Mouse (Mus musculus) ovary, postnatal 36 days (tissue): Measurements from ENCODE around the gene Ppp1r27.
"Not testable (repeated sequence)": the region's sequence is repeated elsewhere in the genome, so short reads cannot be mapped to it uniquely, and the experiment has no call there.

Source experiments
- DNase-seq: peaks from one replicate; pipeline ENCODE4 v3.0.0; 2022; ENCODE audit warnings: low spot score, mixed read lengths

Gene Ppp1r27

DNA sequence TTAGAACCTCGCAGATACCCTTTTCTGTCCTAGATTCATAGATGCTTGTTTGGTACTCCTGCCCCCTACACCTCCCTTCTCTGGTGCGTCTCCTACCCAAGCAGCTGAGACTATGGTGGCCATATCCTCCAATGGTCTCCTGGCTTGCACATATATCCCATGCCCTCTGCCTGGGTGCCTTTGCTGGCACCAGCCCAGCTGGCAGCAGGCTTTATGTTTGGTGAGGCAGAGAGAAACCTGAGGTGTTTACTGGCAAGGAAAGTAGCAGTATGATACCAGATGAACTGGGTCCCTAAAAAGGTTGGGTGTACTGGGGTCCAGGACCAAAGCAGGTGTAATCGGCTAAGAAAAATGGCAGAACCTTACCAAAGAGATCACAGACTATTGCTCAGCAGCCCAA, 5.0 kb downstream of the Ppp1r27 start:
- DNase-seq: no peak

DNA sequence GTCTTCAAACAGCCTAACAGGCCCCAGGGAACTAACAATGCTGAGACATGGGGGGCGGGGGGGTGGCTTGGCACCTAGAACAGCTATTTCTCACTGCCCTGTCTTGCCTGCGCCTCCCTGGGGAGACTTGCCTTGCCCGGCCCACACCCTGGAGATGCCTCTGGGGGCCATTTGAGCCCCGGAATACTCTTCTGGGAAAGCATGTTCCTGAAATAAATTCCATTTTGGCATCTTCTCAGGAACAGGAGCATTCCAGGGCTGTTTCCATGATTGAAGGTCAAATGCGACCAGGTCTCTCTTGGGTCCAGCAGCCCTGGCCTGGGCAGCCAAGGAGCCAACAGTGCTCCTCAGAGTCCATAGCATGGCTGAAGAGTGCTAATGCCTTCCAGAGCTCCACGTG, 8.6 kb downstream of the Ppp1r27 start:
- DNase-seq: no peak

DNA sequence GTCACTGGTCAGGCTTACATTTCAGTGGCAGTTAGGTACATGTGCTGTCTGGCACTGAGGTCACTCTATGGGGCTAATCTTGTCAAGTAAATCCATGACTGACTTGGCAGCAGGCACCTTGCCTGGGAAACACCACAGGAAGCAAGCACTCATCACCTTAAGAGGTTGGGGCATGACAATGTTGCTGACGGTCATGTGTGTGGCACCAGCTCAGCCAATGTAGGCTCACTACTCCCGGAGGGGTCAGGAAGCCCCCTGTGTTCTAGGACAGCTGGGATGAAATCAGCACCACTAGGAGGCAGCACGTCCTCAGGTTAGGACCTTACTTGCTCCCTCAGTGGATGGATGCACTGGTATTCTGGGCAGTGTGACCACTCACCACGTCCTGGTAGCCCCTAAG, 9.0 kb downstream of the Ppp1r27 start:
- no peak for DNase-seq

DNA sequence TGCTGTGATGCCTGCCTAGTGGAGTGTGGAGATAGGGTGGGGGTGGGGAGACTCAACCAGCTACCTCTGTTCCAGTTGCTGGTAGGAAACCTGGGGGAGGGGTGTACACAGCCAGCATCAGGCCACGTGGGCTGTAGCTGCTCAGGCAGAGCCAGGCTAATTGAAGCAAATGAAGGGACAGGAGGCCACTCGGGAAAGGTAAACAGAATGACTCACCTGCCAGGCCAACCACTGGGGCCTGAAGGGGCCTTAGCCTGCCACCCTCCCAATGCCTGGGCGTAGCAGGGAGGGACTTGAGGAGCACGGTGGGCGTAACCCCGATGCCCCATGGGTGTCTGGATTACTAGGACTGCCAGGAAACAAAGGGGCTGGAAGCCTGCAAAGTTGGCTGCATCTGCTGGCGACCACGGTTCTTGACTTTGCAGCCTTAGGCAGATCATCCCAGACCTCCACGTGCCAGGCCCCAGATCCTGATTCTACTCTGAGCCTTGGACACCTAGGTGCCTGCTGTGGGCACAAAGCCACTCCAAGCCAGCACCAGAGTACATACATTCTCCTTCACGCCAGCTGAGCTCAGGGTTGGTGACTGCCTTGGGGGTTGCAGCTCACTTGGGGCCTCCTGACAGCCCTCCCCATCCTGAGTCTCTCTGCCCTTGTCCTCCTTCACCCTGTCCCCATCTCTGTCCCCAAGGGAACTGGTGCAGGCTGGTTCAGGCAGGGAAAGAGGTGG, 11.5 kb downstream of the Ppp1r27 start:
- no peak for DNase-seq

DNA sequence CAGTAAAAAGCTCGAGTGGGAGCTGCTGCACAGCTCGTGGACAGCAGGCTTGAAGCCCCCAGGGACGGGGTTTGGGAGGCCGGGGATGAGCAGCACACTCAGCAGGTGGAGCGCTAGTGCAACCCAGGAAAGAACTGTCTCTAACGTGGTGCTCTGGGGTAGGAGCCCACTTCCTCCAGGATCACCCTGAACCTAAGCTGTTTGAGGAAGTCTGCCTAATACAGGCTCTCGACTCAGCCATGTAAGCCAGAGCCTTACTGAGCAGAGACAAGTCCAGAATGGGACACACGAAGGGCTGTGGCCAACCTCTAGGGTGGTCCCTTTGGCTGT, 12.0 kb downstream of the Ppp1r27 start:
- no peak for DNase-seq

DNA sequence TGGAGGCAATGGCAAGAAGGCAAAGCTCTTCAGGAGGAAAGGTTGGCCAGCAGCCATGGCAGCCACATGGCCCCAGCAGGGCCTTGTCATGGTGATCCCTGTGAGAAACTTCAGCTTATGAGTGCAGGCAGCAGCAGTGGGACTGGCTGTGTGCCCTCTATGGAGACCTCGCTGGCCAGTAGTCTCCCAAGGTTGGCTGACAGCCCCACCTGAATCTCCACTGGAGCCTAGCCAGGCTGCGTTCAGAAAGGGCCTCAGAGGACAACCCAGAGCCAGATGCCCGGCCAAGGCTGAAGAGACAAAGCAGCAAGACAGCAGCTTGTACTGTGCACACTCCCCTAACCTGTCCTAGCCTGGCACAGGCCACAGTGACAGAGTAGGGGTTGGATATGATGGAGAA, 12.4 kb downstream of the Ppp1r27 start:
- peak; percentile 52 for DNase-seq

DNA sequence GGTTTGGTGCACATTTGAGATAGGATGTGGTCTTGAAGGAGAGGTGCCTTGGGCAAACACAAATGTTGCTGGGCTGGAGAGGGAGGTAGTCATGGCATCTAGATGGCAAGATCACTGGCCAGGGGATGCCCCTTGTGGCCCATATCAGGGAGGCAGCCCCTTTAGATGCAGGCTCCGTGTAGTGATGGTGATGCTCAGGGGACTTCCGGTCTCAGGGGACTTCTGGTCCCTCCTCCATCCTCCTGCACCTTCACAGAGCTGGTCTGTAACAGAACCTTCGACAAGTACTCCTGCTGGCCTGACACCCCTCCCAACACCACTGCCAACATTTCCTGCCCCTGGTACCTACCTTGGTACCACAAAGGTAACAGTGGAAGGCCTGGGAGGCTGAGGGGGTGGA, 15.1 kb downstream of the Ppp1r27 start:
- DNase-seq: no peak

DNA sequence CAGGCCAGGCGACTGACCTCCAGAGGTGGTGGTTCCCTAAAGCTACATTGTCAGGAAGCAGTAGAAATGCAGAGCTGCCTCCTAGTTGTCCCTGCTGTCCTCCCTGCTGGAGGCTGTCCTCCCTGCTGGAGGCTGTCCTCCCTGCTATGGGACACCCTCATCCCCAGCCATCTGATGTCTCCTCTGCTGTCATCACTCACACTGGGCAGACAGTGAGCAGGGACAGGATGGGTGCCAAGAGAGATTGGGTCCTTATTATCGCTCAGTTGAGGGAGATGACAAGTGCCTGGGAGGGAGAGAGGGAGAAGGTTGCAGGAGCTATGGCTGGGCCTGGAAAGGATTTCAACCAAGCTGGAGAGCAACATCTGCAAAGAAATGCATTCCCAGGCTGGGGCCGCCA, 15.8 kb downstream of the Ppp1r27 start:
- DNase-seq: no peak

DNA sequence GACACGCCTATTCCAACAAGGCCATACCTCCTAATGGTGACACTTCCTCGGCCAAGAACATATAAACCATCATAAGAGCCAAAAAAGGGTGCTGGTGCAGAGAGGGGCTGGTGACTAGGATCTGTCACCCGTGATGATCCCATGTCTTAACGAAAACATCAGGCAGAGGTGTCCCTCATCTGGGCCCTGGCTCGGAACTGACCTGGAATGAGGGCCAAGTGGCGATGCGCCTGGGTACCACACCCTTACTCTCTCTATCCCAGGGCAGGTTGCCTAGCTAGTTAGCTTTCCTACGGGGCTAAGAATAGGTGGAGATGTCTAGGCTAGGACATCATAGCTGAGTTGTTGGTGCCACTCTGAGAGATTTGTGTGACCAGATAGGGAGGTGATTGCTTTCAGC, 16.8 kb downstream of the Ppp1r27 start:
- DNase-seq: no peak

DNA sequence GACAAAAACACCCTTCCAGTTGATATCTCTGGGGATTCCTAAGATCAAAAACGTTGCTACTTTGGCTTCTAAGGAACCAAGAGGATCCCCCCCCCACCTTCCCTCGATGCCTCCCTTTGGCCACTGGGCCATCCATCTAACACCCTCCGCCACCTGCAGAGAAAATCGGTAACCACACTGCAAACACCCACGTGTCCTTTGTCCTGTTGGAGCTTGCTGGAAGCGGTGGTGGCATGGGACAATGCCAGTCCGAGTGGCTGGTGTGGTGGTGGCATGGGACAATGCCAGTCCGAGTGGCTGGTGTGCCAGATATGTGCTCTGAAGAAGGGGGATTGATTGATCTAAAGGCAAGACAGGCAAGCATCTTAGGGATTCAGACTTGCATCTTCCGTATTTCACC, 19.3 kb downstream of the Ppp1r27 start:
- DNase-seq: no peak

DNA sequence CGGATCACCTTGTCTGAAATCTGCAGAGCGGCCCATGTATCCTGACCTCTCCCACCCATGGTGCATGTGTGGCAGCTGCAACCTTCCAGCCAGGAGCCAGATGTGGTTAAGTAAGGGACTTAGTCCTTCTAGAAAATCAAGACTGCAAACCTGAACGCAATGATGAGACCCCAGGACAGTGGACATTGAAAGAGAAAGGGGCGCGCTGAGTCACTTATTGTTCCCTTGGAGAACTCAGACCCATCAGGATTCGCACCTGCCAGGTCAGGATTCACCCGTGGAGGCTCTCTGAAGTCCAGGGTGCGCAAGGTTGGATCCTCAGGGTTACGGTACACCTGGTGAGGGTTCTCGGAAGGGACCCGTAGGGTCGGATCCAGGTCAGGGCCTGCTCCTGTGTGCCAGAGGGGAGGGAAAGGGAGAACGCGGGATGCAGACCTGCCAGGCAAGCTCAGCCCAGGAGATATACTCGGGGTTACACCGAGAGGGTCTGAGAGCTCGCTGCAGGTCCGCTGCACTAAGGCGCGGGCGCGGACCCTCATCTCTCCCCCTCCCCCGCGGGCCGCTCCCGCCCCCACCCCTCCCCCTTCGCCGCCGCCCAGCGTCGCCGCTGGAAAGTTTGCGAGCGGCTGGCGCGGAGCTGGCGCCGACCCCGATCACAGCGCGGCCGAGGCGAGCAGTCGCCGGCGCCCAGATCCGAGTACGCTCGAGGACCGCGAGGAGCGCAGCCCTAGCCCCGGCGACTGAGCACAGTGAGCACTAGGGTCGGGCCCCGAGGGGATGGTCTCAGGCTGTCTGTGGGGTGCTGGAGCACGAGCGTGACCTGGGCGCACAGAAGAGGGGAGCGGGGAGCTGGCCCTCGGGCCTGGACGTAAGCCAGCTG, 20.6 kb downstream of the Ppp1r27 start, which contains the start of gene Gcgr:
Gene Gcgr (plus strand): TSS at position 615 of the 880 bp plus-strand sequence.
- DNase-seq: no peak

DNA sequence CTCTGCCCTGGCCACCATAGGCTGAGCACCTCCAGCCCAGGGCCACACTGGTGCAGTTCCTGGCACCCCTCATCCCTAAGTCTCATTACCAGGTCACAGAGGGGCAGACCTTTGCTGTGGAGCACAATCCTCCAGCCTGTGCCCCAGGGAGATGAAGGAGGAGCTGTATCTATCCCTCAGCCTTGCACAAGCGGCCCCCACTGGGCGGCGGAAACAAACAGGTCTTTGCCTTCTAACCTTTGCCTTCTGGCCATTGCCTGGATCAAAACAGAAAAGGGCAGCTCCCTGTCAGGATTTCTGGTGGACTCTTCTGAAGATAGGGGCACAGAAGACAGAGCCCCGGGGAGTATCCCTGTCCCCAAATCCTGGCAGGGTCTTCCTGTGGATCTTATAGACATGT, 22.0 kb downstream of the Ppp1r27 start:
- no peak for DNase-seq

DNA sequence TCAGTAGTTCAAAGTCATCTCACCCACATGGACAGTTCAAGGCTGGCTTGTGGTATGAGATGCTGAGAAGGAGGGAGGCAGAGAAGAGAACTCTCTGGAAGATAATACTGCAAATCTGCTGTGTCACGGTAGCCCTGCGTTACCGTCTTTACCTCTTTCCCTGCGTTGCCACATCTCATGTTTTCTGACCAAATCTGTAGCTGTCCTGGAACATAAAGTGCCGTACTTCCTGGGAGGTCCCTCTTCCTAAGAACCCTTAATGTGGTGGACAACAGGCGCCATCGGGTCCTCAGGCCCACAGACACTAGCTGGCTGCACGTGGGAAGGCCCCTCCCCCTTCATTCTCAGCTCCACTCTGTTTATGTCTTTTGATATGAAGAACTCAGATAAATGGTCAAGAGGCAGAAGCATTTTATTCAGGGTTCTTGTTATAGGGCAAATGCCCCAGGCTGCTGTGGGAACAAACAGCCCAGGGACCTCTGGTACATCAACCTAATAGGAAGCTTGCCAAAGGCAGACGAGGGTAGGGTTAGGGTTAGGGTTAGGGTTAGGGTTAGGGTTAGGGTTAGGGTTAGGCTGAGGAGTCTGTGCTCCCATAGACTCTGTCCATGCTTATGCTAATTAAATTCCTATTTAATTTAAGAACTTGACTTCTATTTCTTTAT, 23.1 kb downstream of the Ppp1r27 start:
- no peak for DNase-seq

DNA sequence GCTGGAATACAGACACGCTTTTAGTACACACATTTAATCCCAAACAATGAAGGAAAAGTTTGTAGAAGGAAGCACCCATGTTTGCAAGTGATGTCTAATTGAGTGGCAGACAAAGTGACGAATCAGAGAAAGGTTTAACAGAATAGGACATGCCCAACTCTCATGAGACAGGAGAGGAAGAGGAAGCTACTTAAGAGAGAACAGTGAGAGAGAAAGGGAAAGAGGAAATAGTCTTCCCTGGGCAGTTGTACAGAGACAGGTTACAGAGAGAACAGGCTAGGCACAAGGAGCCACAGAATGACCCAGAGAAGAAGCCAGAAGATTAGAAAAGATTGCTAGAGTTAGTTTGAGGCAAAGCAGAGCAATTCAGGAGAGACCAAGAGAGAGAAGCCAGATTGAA, 25.0 kb downstream of the Ppp1r27 start:
- no peak for DNase-seq

DNA sequence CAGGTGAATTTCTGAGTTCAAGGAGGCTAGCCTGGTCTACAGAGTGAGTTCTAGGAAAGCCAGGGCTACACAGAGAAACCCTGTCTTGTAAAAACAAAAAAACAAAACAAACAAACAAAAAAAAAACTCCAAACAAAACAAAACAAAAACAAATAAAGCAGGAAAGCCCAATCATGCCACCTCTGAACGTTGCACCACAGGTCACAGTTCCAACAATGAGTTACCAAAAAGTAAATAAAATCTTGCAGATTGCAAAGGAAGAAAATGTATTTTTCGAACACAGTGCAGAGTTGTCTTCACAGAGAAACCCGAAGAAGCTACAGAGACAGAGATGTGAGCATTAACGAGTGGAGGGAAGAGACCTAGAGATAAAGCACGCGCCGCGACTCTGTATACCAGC, 28.4 kb downstream of the Ppp1r27 start:
- no peak for DNase-seq

DNA sequence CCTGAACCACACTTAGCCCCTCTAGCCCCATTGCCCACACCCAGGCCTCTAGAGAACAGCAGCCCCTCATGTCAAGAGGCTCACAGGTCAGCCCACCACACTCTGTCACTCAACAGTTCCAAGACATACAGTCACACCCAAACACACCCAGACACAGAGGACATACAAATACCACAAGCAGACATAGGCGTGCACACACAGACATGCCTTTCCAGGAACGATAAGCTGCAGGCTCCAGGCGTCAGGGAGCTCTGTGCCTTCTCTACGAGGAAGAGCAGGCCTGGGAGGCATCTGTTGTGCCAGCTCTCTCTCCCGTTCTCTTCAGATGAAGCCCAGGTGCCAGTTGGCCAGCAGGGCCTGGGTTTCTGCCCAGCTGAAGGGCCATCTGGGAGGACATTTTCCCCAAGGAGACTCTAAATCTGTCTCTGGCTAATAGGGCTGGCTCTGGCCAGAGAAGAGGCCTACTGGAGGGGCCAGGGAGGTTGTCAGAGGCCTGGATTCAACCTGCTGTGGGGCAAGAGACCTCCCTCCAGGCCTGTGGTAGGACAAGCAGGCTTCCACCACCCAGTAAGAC, 29.9 kb downstream of the Ppp1r27 start:
- DNase-seq: no peak

DNA sequence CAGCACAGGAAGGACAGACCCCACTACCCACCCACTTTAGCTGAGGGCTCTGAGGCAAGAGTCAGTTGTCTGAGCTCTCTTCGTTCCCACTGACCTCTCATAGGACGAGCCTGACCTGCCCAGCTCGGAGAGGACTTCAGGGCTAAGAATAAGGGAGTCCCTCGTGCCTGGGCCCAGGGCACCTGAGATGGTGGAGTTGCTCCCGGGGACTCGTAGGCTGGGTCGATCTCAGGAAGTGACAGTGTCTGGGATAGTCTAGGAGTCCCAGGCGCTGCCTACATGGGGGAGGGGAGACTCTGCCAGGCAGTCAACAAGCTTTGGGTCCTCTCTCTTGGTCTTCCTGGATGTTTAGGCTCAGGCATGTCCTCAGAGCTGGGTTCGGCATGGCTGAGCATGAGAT, 30.4 kb downstream of the Ppp1r27 start:
- DNase-seq: no peak

DNA sequence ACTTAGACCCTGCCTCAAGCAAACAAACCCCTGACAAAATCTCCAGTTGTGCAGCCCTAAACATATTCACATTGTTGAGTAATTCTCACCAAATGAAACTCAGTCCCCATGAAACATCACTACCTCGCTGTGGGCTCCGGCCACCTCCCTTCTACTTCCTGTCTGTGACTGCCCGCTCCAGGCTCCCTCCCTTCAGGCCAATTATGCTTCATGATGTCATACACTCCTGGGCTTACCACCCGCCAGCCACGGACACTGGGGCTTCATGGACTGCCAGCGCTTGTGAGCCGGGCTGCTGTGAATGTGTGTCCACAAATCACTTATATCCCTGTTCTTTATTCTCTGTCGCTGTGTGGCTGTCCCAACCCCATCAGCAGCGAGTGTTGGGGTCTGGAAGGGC, 31.2 kb downstream of the Ppp1r27 start:
- DNase-seq: peak; percentile 7

DNA sequence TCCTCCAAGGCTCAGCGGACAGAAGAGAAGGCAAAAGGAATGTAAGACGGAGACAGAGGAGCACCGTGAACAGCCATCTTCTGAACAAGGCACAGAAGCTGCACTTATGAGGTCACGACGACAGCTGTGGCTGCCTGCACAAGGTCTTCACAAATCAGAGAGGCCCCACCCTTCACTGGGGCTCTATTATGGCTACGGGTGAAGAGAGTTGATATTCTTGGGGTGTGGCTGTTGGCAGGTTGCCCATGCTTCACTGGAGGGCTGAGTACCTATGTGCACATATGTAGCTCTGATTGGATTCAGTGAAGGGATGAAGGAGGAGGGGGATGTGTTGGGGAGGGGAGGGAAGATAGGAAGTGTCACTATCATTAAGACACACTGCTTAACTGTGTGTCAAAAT, 32.4 kb downstream of the Ppp1r27 start:
- no peak for DNase-seq

DNA sequence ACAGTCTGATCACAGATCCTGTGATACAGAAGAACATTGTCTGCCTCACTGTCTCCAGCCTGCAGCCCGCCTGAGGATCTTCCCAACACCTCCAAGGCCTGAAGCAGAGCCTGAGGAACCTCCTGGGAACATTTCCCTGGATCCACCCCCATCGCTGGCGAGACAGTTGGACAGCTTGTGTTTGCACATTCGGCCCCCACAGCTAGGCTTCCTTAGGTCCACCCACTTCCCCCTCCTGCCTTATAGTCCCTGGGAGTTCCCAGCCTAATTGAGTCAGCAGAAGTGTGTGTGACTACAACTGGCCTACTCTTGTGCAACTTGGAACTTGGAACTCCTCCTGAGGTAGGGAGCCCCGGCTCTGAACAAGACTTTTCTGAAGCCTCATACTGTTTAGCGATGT, 32.9 kb downstream of the Ppp1r27 start:
- no peak for DNase-seq

DNA sequence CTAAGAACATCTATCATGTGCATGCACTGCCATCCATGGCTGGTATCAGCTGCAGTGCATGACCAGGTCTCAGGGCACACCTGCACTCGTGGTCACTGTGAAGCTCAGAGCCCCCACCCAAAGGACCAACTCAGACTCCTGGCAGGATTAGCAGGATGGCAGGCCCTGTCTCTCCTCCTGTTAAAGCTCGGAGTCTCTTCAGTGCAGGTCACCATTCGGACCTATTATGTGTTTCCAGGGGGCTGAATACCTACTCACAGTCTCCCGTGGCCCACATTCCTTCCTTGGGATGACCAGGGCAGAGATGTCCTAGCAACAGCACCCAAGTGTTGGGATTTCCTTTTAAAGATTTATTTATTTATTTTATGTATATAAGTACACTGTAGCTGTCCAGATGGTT, 33.8 kb downstream of the Ppp1r27 start:
- no peak for DNase-seq

DNA sequence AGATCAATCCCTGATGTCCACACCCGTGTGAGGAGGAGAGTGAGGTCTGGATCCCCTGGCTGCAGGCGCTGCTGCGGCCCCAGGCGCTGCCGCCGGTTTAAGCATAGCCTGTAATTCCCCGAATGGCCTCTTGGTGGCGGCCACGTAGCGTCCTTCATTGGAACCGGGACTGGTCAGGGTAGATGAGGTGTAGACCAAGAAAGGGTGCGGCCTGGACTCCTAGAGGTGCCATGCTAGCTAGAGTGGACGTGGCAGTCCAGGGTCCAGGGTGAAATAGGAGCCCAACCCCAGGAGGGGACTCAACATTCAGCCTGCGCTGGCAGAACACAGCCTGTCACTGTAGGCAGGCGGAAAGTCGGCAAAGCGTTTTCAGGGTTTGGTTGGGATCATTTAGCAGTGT, 35.3 kb downstream of the Ppp1r27 start:
- peak; percentile 86 for DNase-seq

DNA sequence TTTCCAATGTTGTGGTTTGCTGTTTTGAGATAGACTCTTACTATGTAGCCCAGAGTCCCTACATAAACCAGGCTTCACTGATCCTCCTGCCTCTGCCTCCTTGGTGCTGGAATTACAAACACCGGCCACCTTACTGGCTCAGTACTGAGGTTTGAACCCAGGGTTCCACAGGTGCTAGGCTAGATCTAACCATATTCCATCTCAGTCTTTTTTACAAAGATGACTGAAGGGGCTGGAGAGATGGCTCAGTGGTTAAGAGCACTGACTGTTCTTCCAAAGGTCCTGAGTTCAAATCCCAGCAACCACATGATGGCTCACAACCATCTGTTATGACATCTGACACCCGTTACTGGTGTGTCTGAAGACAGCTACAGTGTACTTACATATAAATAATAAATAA, 36.7 kb downstream of the Ppp1r27 start:
- not testable (repeated sequence) for DNase-seq
